Mouse (Mus musculus): ENCODE measurements around the gene Kbtbd2. TPM values are rescaled to one million over a fixed set of nuclear protein-coding genes. Genes with fewer than 3 reads are reported as not detected.

Kbtbd2 gene
- polyA plus RNA-seq, 1 experiment from 2014 or later = 27.6 TPM

Other genes with a start within 250 kb of the Kbtbd2 start
- 2.7 and 2.8 TPM in 2 replicates for gene Pde1c, start 228.7 kb downstream of the Kbtbd2 start, polyA plus RNA-seq (2015; fragmentation: Nextera tagmentation; extraction: Ambion mirVana)
- gene Lsm5, start 93.1 kb downstream of the Kbtbd2 start, polyA plus RNA-seq (2015; fragmentation: Nextera tagmentation; extraction: Ambion mirVana) = 112 and 127 TPM in 2 replicates
- 12.9 and 13.0 TPM in 2 replicates for gene Avl9, start 82.9 kb downstream of the Kbtbd2 start, polyA plus RNA-seq (2015; fragmentation: Nextera tagmentation; extraction: Ambion mirVana)
- gene Fkbp9, start 34.2 kb upstream of the Kbtbd2 start, polyA plus RNA-seq (2015; fragmentation: Nextera tagmentation; extraction: Ambion mirVana) = 145 and 153 TPM in 2 replicates
- 76.0 and 83.0 TPM in 2 replicates for gene Nt5c3, start 126.1 kb upstream of the Kbtbd2 start, polyA plus RNA-seq (2015; fragmentation: Nextera tagmentation; extraction: Ambion mirVana)
- gene Vmn1r4, start 126.2 kb upstream of the Kbtbd2 start, polyA plus RNA-seq (2015; fragmentation: Nextera tagmentation; extraction: Ambion mirVana) = 0.36 TPM in 2 replicates
- gene Vmn1r5, start 172.5 kb upstream of the Kbtbd2 start, polyA plus RNA-seq (2015; fragmentation: Nextera tagmentation; extraction: Ambion mirVana) = not detected in 2 replicates
- gene Vmn1r6, start 199.4 kb upstream of the Kbtbd2 start, polyA plus RNA-seq (2015; fragmentation: Nextera tagmentation; extraction: Ambion mirVana) = not detected in 2 replicates
- gene Vmn1r7, start 227.5 kb upstream of the Kbtbd2 start, polyA plus RNA-seq (2015; fragmentation: Nextera tagmentation; extraction: Ambion mirVana) = not detected in 2 replicates
- gene Vmn1r8, start 234.5 kb upstream of the Kbtbd2 start, polyA plus RNA-seq (2015; fragmentation: Nextera tagmentation; extraction: Ambion mirVana) = not detected in 2 replicates